Mouse (Mus musculus): ENCODE measurements around the gene Prr15l. TPM values are rescaled to one million over a fixed set of nuclear protein-coding genes. Genes with fewer than 3 reads are reported as not detected.

The Prr15l gene
- total and polyA plus RNA-seq, 2 experiments from 2014 or later = 0.10 to 0.71 TPM

DNA sequence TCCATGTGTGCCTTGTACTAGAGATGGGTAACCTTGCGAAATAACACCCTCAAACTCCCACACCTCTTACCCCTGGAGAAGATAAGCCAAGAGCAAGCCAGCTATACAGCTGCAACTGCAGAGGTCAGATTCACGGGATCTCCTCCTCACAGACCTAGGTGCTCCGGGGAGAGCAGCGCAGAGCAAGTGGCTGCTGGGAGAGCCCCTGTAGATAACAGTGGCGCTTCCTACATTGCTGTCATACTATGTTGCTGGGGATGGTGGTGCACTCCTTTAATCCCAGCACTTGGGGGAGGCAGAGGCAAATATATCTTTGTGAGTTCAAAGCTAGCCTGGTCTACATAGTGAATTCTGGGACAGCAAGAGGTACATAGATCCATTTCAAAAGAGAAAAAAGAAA is 1.3 kb upstream of the Prr15l start:
- WGBS = 90% methylated on average over 5 of the region's 5 CpGs
- Histone ChIP-seq H3K9ac (replicated peaks; ENCODE audit: low read length) (no peak overlapping the region), H3K4me3 (ENCODE audit: low read length) (no peak overlapping the region), H3K4me1 (ENCODE audit: insufficient read depth, low read length) (no peaks in the 10 kb centered on the region), H3K4me2 (ENCODE audit: low read depth, low read length) (no peak overlapping the region), H3K36me3 (ENCODE audit: insufficient read depth, low read length) (no peaks in the 10 kb centered on the region), H3K9me3 (ENCODE audit: low read length) (no peaks in the 10 kb centered on the region), H3K27me3 (ENCODE audit: insufficient read depth, low read length) (no peaks in the 10 kb centered on the region), H3K27ac (no peak overlapping the region)
- no peak for DNase-seq (ENCODE audit: low spot score)
- no peak for ATAC-seq
- TF ChIP-seq CTCF (IDR thresholded peaks at IDR 0.05; ENCODE audit: low read depth) = no peak

DNA sequence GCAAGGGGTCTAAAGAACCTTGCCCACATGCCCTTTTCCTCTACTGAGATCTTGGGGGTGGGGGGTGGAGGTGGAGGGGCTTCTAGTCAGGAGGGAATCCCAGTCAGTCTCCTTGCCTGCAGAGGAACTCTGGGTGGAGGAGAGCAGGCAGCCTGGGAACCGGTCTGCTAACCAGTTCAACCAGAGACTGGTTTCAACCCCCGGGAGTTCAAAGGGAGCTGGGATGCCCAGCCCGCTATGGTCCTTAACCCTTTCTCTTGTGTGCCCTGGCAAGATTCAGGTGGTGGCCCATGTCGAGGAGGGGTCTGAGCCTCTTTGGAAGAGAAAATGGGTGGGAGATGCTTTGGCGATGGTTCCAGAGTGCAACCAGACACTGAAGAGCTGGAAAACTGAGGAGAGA is 787 bp downstream of the Prr15l start:
- WGBS = 7% methylated on average over 5 of the region's 5 CpGs
- DNase-seq (ENCODE audit: low spot score) (no peak), ATAC-seq (no peak)
- no peaks in the 10 kb centered on the region for H3K36me3 ChIP-seq (ENCODE audit: insufficient read depth, low read length)
- H3K4me3 ChIP-seq (ENCODE audit: low read length) = no peak overlapping the region
- no peak overlapping the region for H3K9ac ChIP-seq (replicated peaks; ENCODE audit: low read length)
- no peaks in the 10 kb centered on the region for H3K27me3 ChIP-seq (ENCODE audit: insufficient read depth, low read length)
- no peak overlapping the region for H3K4me2 ChIP-seq (ENCODE audit: low read depth, low read length)
- no peak for TF ChIP-seq CTCF (IDR thresholded peaks at IDR 0.05; ENCODE audit: low read depth)
- no peak overlapping the region for H3K27ac ChIP-seq
- no peaks in the 10 kb centered on the region for H3K9me3 ChIP-seq (ENCODE audit: low read length)
- H3K4me1 ChIP-seq (ENCODE audit: insufficient read depth, low read length) = no peaks in the 10 kb centered on the region

DNA sequence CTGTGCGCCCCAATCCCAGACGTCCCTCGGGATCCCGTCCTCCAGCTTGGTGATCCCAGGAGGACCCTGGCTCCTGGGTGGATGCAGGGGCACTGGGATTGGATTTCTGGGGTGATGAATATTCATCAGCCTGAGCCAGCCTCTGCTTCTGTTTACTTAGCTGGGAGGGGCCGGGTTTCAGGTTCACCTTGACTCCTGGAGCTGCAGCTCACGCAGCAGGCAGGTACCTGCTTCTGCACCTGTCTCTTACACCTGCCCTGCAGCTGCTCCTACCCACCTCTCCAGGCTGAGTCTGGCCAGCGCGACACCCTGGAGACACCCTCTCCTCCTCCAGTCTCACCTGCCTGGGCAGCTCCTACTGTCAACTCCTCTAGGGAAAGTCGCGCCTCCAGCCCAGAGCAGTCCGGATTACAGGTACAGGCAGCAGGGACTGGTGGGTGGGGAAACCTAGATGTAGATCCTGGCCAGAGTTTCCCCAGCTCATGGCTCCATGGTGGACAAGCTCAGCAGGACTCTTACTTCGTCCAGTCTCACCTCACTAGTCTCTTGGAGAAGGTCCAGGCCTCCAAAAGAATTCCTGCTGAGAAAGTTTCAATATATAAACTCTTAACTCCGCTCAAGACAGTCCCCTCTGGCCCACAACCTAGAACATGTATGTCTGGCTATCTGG is 1.3 kb downstream of the Prr15l start:
- Histone ChIP-seq H3K4me1 (ENCODE audit: insufficient read depth, low read length) (no peaks in the 10 kb centered on the region), H3K27me3 (ENCODE audit: insufficient read depth, low read length) (no peaks in the 10 kb centered on the region), H3K36me3 (ENCODE audit: insufficient read depth, low read length) (no peaks in the 10 kb centered on the region), H3K4me3 (ENCODE audit: low read length) (no peak overlapping the region), H3K4me2 (ENCODE audit: low read depth, low read length) (no peak overlapping the region), H3K27ac (no peak overlapping the region), H3K9me3 (ENCODE audit: low read length) (no peaks in the 10 kb centered on the region), H3K9ac (replicated peaks; ENCODE audit: low read length) (no peak overlapping the region)
- no peak for ATAC-seq
- TF ChIP-seq CTCF (IDR thresholded peaks at IDR 0.05; ENCODE audit: low read depth) = no peak
- DNase-seq (ENCODE audit: low spot score) = no peak
- WGBS = 19% methylated on average over 13 of the region's 13 CpGs

DNA sequence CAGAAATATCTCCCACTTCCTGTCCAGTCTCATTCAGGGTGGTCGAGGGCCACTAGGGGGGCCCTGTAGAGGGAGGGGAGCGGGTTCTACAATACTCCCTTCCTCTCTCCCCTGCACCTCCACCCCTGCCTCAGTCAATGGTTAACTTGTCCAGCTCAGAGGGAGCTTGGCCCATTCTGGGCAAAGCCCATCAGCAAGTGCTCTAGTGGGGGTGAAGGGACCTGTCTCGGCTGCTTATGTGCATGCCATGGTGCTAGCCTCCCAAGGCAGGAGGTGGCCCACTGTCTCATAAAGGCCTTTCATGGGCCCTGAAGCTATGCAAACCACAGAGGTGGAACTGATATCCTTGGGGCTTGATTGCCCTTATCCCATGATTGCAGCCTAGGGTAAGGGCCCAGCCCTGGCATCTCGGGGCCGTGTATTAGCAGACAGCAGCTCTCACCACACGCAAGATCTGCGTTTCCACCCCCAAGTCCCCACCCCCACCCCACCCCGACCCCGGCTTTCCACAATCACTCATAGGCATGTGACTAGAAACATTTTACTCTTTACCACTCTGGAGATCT is 1.9 kb downstream of the Prr15l start:
- H3K4me2 ChIP-seq (ENCODE audit: low read depth, low read length) = no peak overlapping the region
- no peak overlapping the region for H3K4me3 ChIP-seq (ENCODE audit: low read length)
- H3K9me3 ChIP-seq (ENCODE audit: low read length) = no peaks in the 10 kb centered on the region
- ATAC-seq (no peak), DNase-seq (ENCODE audit: low spot score) (no peak)
- H3K36me3 ChIP-seq (ENCODE audit: insufficient read depth, low read length) = no peaks in the 10 kb centered on the region
- no peaks in the 10 kb centered on the region for H3K27me3 ChIP-seq (ENCODE audit: insufficient read depth, low read length)
- TF ChIP-seq CTCF (IDR thresholded peaks at IDR 0.05; ENCODE audit: low read depth) = no peak
- H3K4me1 ChIP-seq (ENCODE audit: insufficient read depth, low read length) = no peaks in the 10 kb centered on the region
- 69% methylated on average over 9 of the region's 9 CpGs for WGBS
- H3K27ac ChIP-seq = no peak overlapping the region
- H3K9ac ChIP-seq (replicated peaks; ENCODE audit: low read length) = no peak overlapping the region

DNA sequence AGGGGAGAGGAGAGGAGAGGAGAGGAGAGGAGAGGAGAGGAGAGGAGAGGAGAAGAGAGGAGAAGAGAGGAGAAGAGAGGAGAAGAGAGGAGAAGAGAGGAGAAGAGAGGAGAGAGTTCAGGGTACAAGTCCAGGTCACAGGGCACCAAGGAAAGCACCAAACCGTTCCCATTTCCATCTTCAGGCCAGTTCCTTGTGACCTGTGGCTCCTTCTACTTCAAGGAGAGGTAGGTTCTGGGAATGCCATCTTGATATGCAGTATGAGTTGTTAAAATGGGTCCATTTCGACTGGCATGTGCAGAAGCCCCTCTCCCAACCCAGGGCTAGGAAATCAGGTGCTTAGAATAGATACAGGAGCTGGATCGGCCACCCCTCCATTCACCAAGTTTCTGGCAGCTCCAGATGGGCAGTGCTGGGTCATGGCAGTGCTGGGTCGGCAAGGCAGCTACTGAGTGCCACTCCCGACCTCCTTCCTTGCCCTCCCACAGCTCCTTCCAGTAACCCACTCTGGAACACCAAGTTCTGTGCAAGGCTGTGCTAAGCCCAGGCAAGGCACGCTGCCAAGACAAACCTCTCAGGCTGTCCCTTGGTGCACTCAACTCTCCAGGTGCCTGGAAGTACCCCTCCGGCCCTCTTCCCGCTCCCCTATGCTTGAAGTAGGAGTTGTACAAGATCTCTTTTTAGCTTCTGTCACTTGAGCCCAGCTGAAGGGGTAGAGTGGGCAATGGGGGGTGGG is 3.6 kb downstream of the Prr15l start:
- WGBS = 57% methylated on average over 8 of the region's 8 CpGs
- TF ChIP-seq CTCF (IDR thresholded peaks at IDR 0.05; ENCODE audit: low read depth) = no peak
- ATAC-seq = no peak

DNA sequence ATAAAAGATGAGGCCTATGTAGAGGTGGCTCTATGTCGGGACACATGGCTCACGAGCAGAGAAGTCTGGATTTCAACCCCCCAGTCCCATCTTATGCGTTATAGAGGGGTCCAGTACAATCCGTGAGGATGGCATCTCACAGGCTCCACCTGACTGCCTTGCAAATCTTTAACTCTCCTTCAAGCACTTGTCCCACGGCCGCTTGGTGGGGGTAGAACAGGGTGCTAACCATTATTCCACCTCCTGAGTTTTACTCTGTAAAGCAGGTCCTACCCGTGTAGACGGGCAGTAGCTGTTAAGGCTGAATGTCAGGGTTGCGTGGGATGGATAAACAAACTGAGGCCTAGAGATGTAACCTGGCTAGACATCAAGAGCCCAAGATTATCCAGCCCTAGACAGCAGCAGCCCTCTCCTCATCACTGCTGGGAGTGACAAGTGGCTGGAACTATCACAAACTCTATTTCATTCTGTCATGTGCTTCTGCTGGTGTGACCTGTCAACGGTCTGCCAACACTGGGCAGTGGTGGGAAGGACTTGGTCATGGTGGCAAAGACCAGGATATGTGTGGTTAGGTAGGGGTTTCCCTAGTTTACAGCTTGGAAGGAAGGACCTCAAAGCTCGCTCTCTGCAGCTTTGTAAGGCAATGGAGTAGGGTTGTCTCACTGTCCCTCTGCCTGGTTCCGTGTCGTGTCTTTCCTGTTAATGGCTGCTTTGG is 5.8 kb downstream of the Prr15l start:
- H3K27me3 ChIP-seq (ENCODE audit: insufficient read depth, low read length) = no peaks in the 10 kb centered on the region
- no peaks in the 10 kb centered on the region for H3K36me3 ChIP-seq (ENCODE audit: insufficient read depth, low read length)
- H3K4me2 ChIP-seq (ENCODE audit: low read depth, low read length) = no peak overlapping the region
- H3K27ac ChIP-seq = no peak overlapping the region
- DNase-seq (ENCODE audit: low spot score) = no peak
- no peak for ATAC-seq
- H3K4me3 ChIP-seq (ENCODE audit: low read length) = no peak overlapping the region
- no peaks in the 10 kb centered on the region for H3K9me3 ChIP-seq (ENCODE audit: low read length)
- no peak overlapping the region for H3K9ac ChIP-seq (replicated peaks; ENCODE audit: low read length)
- no peak for TF ChIP-seq CTCF (IDR thresholded peaks at IDR 0.05; ENCODE audit: low read depth)
- no peaks in the 10 kb centered on the region for H3K4me1 ChIP-seq (ENCODE audit: insufficient read depth, low read length)
- 91% methylated on average over 13 of the region's 13 CpGs for WGBS

More for the DNA sequence above, 3.6 kb downstream of the Prr15l start:
- no peak overlapping the region for H3K27ac ChIP-seq
- no peaks in the 10 kb centered on the region for H3K4me1 ChIP-seq (ENCODE audit: insufficient read depth, low read length)
- DNase-seq (ENCODE audit: low spot score) = no peak
- H3K9ac ChIP-seq (replicated peaks; ENCODE audit: low read length) = no peak overlapping the region
- H3K36me3 ChIP-seq (ENCODE audit: insufficient read depth, low read length) = no peaks in the 10 kb centered on the region
- no peaks in the 10 kb centered on the region for H3K27me3 ChIP-seq (ENCODE audit: insufficient read depth, low read length)
- H3K4me2 ChIP-seq (ENCODE audit: low read depth, low read length) = no peak overlapping the region
- H3K4me3 ChIP-seq (ENCODE audit: low read length) = no peak overlapping the region
- no peaks in the 10 kb centered on the region for H3K9me3 ChIP-seq (ENCODE audit: low read length)

Measured in hindbrain, postnatal 0 days (tissue).